Mouse (Mus musculus): ENCODE data around the gene Tubb4b.

DNA sequence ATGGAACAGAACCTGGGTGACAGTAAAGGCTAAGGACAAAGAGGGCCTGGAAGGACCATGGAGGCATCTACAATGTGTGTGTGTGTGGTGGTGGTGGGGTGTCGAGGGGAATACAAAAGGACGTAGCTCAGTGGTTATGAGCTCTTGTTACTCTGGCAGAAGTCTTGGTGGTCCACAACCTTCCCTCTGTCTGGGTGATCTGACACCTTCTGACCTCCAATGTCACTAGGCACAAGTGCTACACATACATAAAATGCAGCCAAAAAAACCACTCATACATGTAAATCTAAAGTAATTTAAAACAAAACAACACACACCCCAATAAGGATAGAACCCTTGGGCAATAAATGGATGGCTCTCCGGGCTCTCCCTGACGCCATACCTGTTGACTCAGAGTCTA lies 2.9 kb upstream of the Tubb4b start:
- TF ChIP-seq CTCF (IDR thresholded peaks at IDR 0.05; ENCODE audit: low read depth, low read length), result no peak
- TF ChIP-seq POLR2A (IDR thresholded peaks at IDR 0.05; ENCODE audit: extremely low read depth, insufficient read depth, low read length), result no peak

All from liver, adult 2 months (tissue).